Mouse (Mus musculus) heart, embryonic 11.5 days (tissue): ENCODE data around the gene Abcc12. TPM values are rescaled to one million over a fixed set of nuclear protein-coding genes. Genes with fewer than 3 reads are reported as not detected.

ENCODE experiments used
- ATAC-seq: fragments of 200-750 bp; cut with Nextera tagmentation; replicated peaks from 2 replicates; pipeline ENCODE4 v1.8.0; 2017; ENCODE audit warnings: moderate library complexity; ENCODE audit not compliant: insufficient number of reproducible peaks, low FRiP score, low TSS enrichment
- H3K27ac ChIP-seq: fragments of 300-500 bp; sonication (generic); 2 replicates; pipeline ENCODE4 v1.5.1; 2014; ENCODE audit warnings: mild to moderate bottlenecking, low read depth, low read length
- H3K27me3 ChIP-seq: fragments of 300-500 bp; sonication (generic); 2 replicates; pipeline ENCODE4 v1.6.1; 2014; ENCODE audit warnings: mild to moderate bottlenecking, low read length, mixed read lengths; ENCODE audit not compliant: control insufficient read depth, insufficient read depth
- H3K36me3 ChIP-seq: fragments of 300-500 bp; sonication (generic); 2 replicates; pipeline ENCODE4 v1.6.1; 2014; ENCODE audit warnings: mild to moderate bottlenecking, low read length, moderate library complexity, mixed read lengths; ENCODE audit not compliant: control insufficient read depth, insufficient read depth
- H3K4me1 ChIP-seq: fragments of 300-500 bp; sonication (generic); 2 replicates; pipeline ENCODE4 v1.6.1; 2014; ENCODE audit warnings: low read length; ENCODE audit not compliant: control insufficient read depth, insufficient read depth
- H3K4me2 ChIP-seq: fragments of 300-500 bp; sonication (generic); 2 replicates; pipeline ENCODE4 v1.6.1; 2014; ENCODE audit warnings: mild to moderate bottlenecking, moderate library complexity
- H3K4me3 ChIP-seq: fragments of 300-500 bp; sonication (generic); 2 replicates; pipeline ENCODE4 v1.5.1; 2014; ENCODE audit warnings: low read depth, low read length
- H3K9ac ChIP-seq: fragments of 300-500 bp; sonication (generic); 2 replicates; pipeline ENCODE4 v1.6.1; 2014; ENCODE audit warnings: mild to moderate bottlenecking, low read depth, low read length, moderate library complexity
- H3K9me3 ChIP-seq: fragments of 300-500 bp; sonication (generic); replicated peaks from 2 replicates; pipeline ENCODE4 v1.6.1; 2016; ENCODE audit warnings: low read length; ENCODE audit not compliant: control insufficient read depth
- WGBS: fragments of 180-500 bp; shearing (Covaris S2); extraction: QIAGEN DNeasy Blood & Tissue Kit; methylation state at CpG from one replicate; pipeline ENCODE4 v1.1.7; 2014; ENCODE audit not compliant: insufficient replicate concordance; 5-methylcytosine and 5-hydroxymethylcytosine counted together
- polyA plus RNA-seq: library from polyadenylated mRNA; unstranded; fragments of >200 nt; fragmentation: Nextera tagmentation; extraction: Ambion mirVana; gene quantifications from 2 replicates; pipeline ENCODE4 v1.2.1, GENCODE M21; 2014

Abcc12 gene
- polyA plus RNA-seq, 1 experiment from 2014 or later: not detected

GRCm38 (mm10) chr8:86604676-86605075 is 24.2 kb upstream of the Abcc12 start:
- ATAC-seq: no peak
- H3K27ac ChIP-seq: no peak overlapping the region
- H3K4me2 ChIP-seq: no peak overlapping the region

GRCm38 (mm10) chr8:86603174-86603573 is 22.7 kb upstream of the Abcc12 start:
- Histone ChIP-seq H3K27ac (no peak overlapping the region), H3K4me2 (no peak overlapping the region), H3K4me3 (no peak overlapping the region), H3K36me3 (no peaks in the 10 kb centered on the region), H3K4me1 (no peaks in the 10 kb centered on the region), H3K9ac (no peak overlapping the region), H3K27me3 (no peaks in the 10 kb centered on the region), H3K9me3 (no peaks in the 10 kb centered on the region)
- ATAC-seq: no peak
- WGBS: 59% methylated on average over 2 of the region's 2 CpGs

More at GRCm38 (mm10) chr8:86604676-86605075, 24.2 kb upstream of the Abcc12 start:
- H3K9ac ChIP-seq: no peak overlapping the region
- no peak overlapping the region for H3K4me3 ChIP-seq
- WGBS: 73% methylated on average over 3 of the region's 3 CpGs
- no peaks in the 10 kb centered on the region for H3K4me1 ChIP-seq
- no peaks in the 10 kb centered on the region for H3K27me3 ChIP-seq
- no peaks in the 10 kb centered on the region for H3K9me3 ChIP-seq
- H3K36me3 ChIP-seq: no peaks in the 10 kb centered on the region

GRCm38 (mm10) chr8:86600311-86600710 is 19.8 kb upstream of the Abcc12 start:
- Histone ChIP-seq H3K4me3 (no peak overlapping the region), H3K9ac (no peak overlapping the region), H3K9me3 (no peaks in the 10 kb centered on the region), H3K36me3 (no peaks in the 10 kb centered on the region), H3K4me1 (no peaks in the 10 kb centered on the region), H3K4me2 (no peak overlapping the region), H3K27me3 (no peaks in the 10 kb centered on the region), H3K27ac (no peak overlapping the region)
- ATAC-seq: no peak
- 66% methylated on average over 3 of the region's 3 CpGs for WGBS

GRCm38 (mm10) chr8:86599299-86599698 is 18.8 kb upstream of the Abcc12 start:
- Histone ChIP-seq H3K4me1 (no peaks in the 10 kb centered on the region), H3K9me3 (no peaks in the 10 kb centered on the region), H3K4me2 (no peak overlapping the region), H3K27ac (no peak overlapping the region), H3K9ac (no peak overlapping the region), H3K4me3 (no peak overlapping the region), H3K36me3 (no peaks in the 10 kb centered on the region), H3K27me3 (no peaks in the 10 kb centered on the region)
- ATAC-seq: no peak
- 78% methylated on average over 6 of the region's 6 CpGs for WGBS

- H3K4me1 ChIP-seq: no peaks in the 10 kb centered on the region
- WGBS: 81% methylated on average over 7 of the region's 7 CpGs
- no peak overlapping the region for H3K27ac ChIP-seq
- H3K4me2 ChIP-seq: no peak overlapping the region
- no peak overlapping the region for H3K9ac ChIP-seq
- no peak overlapping the region for H3K4me3 ChIP-seq
- no peaks in the 10 kb centered on the region for H3K9me3 ChIP-seq
- H3K36me3 ChIP-seq: no peaks in the 10 kb centered on the region
- ATAC-seq: no peak
- H3K27me3 ChIP-seq: no peaks in the 10 kb centered on the region
These were observed 17.2 kb upstream of the Abcc12 start for GRCm38 (mm10) chr8:86597681-86598080.

GRCm38 (mm10) chr8:86595671-86596070 is 15.2 kb upstream of the Abcc12 start:
- H3K27ac ChIP-seq: no peak overlapping the region
- H3K4me3 ChIP-seq: no peak overlapping the region
- H3K9me3 ChIP-seq: no peaks in the 10 kb centered on the region
- H3K27me3 ChIP-seq: no peaks in the 10 kb centered on the region
- ATAC-seq: no peak
- 79% methylated on average over 5 of the region's 5 CpGs for WGBS
- no peak overlapping the region for H3K9ac ChIP-seq
- no peaks in the 10 kb centered on the region for H3K36me3 ChIP-seq
- H3K4me2 ChIP-seq: no peak overlapping the region
- no peaks in the 10 kb centered on the region for H3K4me1 ChIP-seq

- WGBS: 61% methylated on average over 3 of the region's 3 CpGs
These were observed 13.8 kb upstream of the Abcc12 start for GRCm38 (mm10) chr8:86594159-86594796.

GRCm38 (mm10) chr8:86593099-86593498 is 12.6 kb upstream of the Abcc12 start:
- no peak overlapping the region for H3K4me2 ChIP-seq
- 52% methylated on average over 10 of the region's 10 CpGs for WGBS
- H3K9me3 ChIP-seq: no peaks in the 10 kb centered on the region
- H3K27ac ChIP-seq: no peak overlapping the region
- H3K9ac ChIP-seq: no peak overlapping the region
- H3K4me3 ChIP-seq: no peak overlapping the region
- H3K27me3 ChIP-seq: no peaks in the 10 kb centered on the region
- H3K36me3 ChIP-seq: no peaks in the 10 kb centered on the region
- no peak for ATAC-seq
- no peaks in the 10 kb centered on the region for H3K4me1 ChIP-seq

More at GRCm38 (mm10) chr8:86594159-86594796, 13.8 kb upstream of the Abcc12 start:
- no peak for ATAC-seq
- no peaks in the 10 kb centered on the region for H3K36me3 ChIP-seq
- no peak overlapping the region for H3K27ac ChIP-seq
- no peak overlapping the region for H3K4me3 ChIP-seq
- no peaks in the 10 kb centered on the region for H3K27me3 ChIP-seq
- no peak overlapping the region for H3K9ac ChIP-seq
- H3K9me3 ChIP-seq: no peaks in the 10 kb centered on the region
- H3K4me2 ChIP-seq: no peak overlapping the region
- no peaks in the 10 kb centered on the region for H3K4me1 ChIP-seq

GRCm38 (mm10) chr8:86588338-86588737 is 7.9 kb upstream of the Abcc12 start:
- Histone ChIP-seq H3K4me1 (no peaks in the 10 kb centered on the region), H3K4me2 (no peak overlapping the region), H3K9me3 (no peaks in the 10 kb centered on the region), H3K27ac (no peak overlapping the region), H3K9ac (no peak overlapping the region), H3K36me3 (no peaks in the 10 kb centered on the region), H3K4me3 (no peak overlapping the region), H3K27me3 (no peaks in the 10 kb centered on the region)
- 86% methylated on average over 5 of the region's 5 CpGs for WGBS
- no peak for ATAC-seq
